Mouse (Mus musculus): ENCODE data around the gene Asic2.

The Asic2 gene

GRCm38 (mm10) chr11:81764778-81765177 is 203.5 kb downstream of the Asic2 start:
- no peak for DNase-seq (ENCODE audit: extremely low read depth, insufficient read length, low spot score)

- no peak for DNase-seq (ENCODE audit: extremely low read depth, insufficient read length, low spot score)
Observed at GRCm38 (mm10) chr11:81757221-81757620, 211.0 kb downstream of the Asic2 start.

- DNase-seq (ENCODE audit: extremely low read depth, insufficient read length, low spot score) = no peak
Observed at GRCm38 (mm10) chr11:81750876-81751275, 217.4 kb downstream of the Asic2 start.

GRCm38 (mm10) chr11:81750016-81750415 is 218.2 kb downstream of the Asic2 start:
- DNase-seq (ENCODE audit: extremely low read depth, insufficient read length, low spot score) = no peak

GRCm38 (mm10) chr11:81738995-81739394 is 229.3 kb downstream of the Asic2 start:
- DNase-seq (ENCODE audit: extremely low read depth, insufficient read length, low spot score) = no peak

GRCm38 (mm10) chr11:81737777-81738176 is 230.5 kb downstream of the Asic2 start:
- DNase-seq (ENCODE audit: extremely low read depth, insufficient read length, low spot score) = no peak

GRCm38 (mm10) chr11:81722071-81722470 is 246.2 kb downstream of the Asic2 start:
- DNase-seq (ENCODE audit: extremely low read depth, insufficient read length, low spot score) = no peak

GRCm38 (mm10) chr11:81714801-81715200 is 253.5 kb downstream of the Asic2 start:
- no peak for DNase-seq (ENCODE audit: extremely low read depth, insufficient read length, low spot score)

GRCm38 (mm10) chr11:81706996-81707395 is 261.3 kb downstream of the Asic2 start:
- no peak for DNase-seq (ENCODE audit: extremely low read depth, insufficient read length, low spot score)

GRCm38 (mm10) chr11:81698008-81698407 is 270.2 kb downstream of the Asic2 start:
- DNase-seq (ENCODE audit: extremely low read depth, insufficient read length, low spot score) = no peak

- DNase-seq (ENCODE audit: extremely low read depth, insufficient read length, low spot score) = no peak
Observed at GRCm38 (mm10) chr11:81695501-81695900, 272.8 kb downstream of the Asic2 start.

GRCm38 (mm10) chr11:81680511-81680910 is 287.7 kb downstream of the Asic2 start:
- no peak for DNase-seq (ENCODE audit: extremely low read depth, insufficient read length, low spot score)

GRCm38 (mm10) chr11:81671724-81672123 is 296.5 kb downstream of the Asic2 start:
- DNase-seq (ENCODE audit: extremely low read depth, insufficient read length, low spot score) = no peak

- DNase-seq (ENCODE audit: extremely low read depth, insufficient read length, low spot score) = no peak
Observed at GRCm38 (mm10) chr11:81670436-81670835, 297.8 kb downstream of the Asic2 start.

GRCm38 (mm10) chr11:81658850-81659249 is 309.4 kb downstream of the Asic2 start:
- no peak for DNase-seq (ENCODE audit: extremely low read depth, insufficient read length, low spot score)

- DNase-seq (ENCODE audit: extremely low read depth, insufficient read length, low spot score) = no peak
Observed at GRCm38 (mm10) chr11:81657121-81657520, 311.1 kb downstream of the Asic2 start.

- no peak for DNase-seq (ENCODE audit: extremely low read depth, insufficient read length, low spot score)
Observed at GRCm38 (mm10) chr11:81647828-81648227, 320.4 kb downstream of the Asic2 start.

- DNase-seq (ENCODE audit: extremely low read depth, insufficient read length, low spot score) = no peak
Observed at GRCm38 (mm10) chr11:81645549-81645948, 322.7 kb downstream of the Asic2 start.

- no peak for DNase-seq (ENCODE audit: extremely low read depth, insufficient read length, low spot score)
Observed at GRCm38 (mm10) chr11:81636356-81636755, 331.9 kb downstream of the Asic2 start.

GRCm38 (mm10) chr11:81634360-81635350 is 333.6 kb downstream of the Asic2 start:
- DNase-seq (ENCODE audit: extremely low read depth, insufficient read length, low spot score) = no peak

GRCm38 (mm10) chr11:81625199-81625598 is 343.1 kb downstream of the Asic2 start:
- no peak for DNase-seq (ENCODE audit: extremely low read depth, insufficient read length, low spot score)

GRCm38 (mm10) chr11:81620516-81620915 is 347.7 kb downstream of the Asic2 start:
- no peak for DNase-seq (ENCODE audit: extremely low read depth, insufficient read length, low spot score)

Data from 3134 (cell line).